Mouse (Mus musculus) induced T-regulatory cell, adult 2 months (primary cell): ENCODE results near the gene Tbc1d22a.
"Not testable (repeated sequence)": the region's sequence is repeated elsewhere in the genome, so short reads cannot be mapped to it uniquely, and the experiment has no call there.

Source experiments
- DNase-seq: peaks from one replicate; pipeline ENCODE4 v3.0.0-alpha.2; 2012; ENCODE audit warnings: low read depth

Gene Tbc1d22a

GRCm38 (mm10) chr15:86181321-86181720, 32.9 kb upstream of the Tbc1d22a start:
- not testable (repeated sequence) for DNase-seq

GRCm38 (mm10) chr15:86181941-86182439, 32.3 kb upstream of the Tbc1d22a start:
- DNase-seq, result peak; percentile 58

GRCm38 (mm10) chr15:86182646-86183045, 31.6 kb upstream of the Tbc1d22a start:
- DNase-seq, result peak; percentile 69

GRCm38 (mm10) chr15:86183484-86183883, 30.8 kb upstream of the Tbc1d22a start:
- DNase-seq, result no peak

GRCm38 (mm10) chr15:86184071-86184470, 30.2 kb upstream of the Tbc1d22a start:
- peak; percentile 31 for DNase-seq

- peak; percentile 62 for DNase-seq
Measured at GRCm38 (mm10) chr15:86184851-86185688, 29.2 kb upstream of the Tbc1d22a start.

- peak; percentile 74 for DNase-seq
Measured at GRCm38 (mm10) chr15:86185689-86186569, 28.3 kb upstream of the Tbc1d22a start, which contains the start of gene Cerk. Gene Cerk (minus strand): TSS chr15:86186141.

GRCm38 (mm10) chr15:86186686-86187085, 27.6 kb upstream of the Tbc1d22a start:
- DNase-seq, result no peak

- no peak for DNase-seq
Measured at GRCm38 (mm10) chr15:86188186-86188585, 26.1 kb upstream of the Tbc1d22a start.

- DNase-seq, result no peak
Measured at GRCm38 (mm10) chr15:86188746-86189470, 25.4 kb upstream of the Tbc1d22a start.

- DNase-seq, result no peak
Measured at GRCm38 (mm10) chr15:86190387-86190786, 23.9 kb upstream of the Tbc1d22a start.

- peak; percentile 23 for DNase-seq
Measured at GRCm38 (mm10) chr15:86191505-86191904, 22.8 kb upstream of the Tbc1d22a start.

GRCm38 (mm10) chr15:86191933-86192332, 22.3 kb upstream of the Tbc1d22a start:
- no peak for DNase-seq

- DNase-seq, result not testable (repeated sequence)
Measured at GRCm38 (mm10) chr15:86194676-86195453, 19.4 kb upstream of the Tbc1d22a start.

GRCm38 (mm10) chr15:86199052-86199451, 15.2 kb upstream of the Tbc1d22a start:
- no peak for DNase-seq

- no peak for DNase-seq
Measured at GRCm38 (mm10) chr15:86199482-86199881, 14.8 kb upstream of the Tbc1d22a start.

- no peak for DNase-seq
Measured at GRCm38 (mm10) chr15:86200169-86200568, 14.1 kb upstream of the Tbc1d22a start.

- no peak for DNase-seq
Measured at GRCm38 (mm10) chr15:86201095-86201494, 13.2 kb upstream of the Tbc1d22a start.

GRCm38 (mm10) chr15:86201696-86202330, 12.4 kb upstream of the Tbc1d22a start:
- DNase-seq, result no peak

GRCm38 (mm10) chr15:86202640-86203039, 11.6 kb upstream of the Tbc1d22a start:
- DNase-seq, result peak; percentile 43
